Mouse (Mus musculus): ENCODE results near the gene Olfr530. TPM values are rescaled to one million over a fixed set of nuclear protein-coding genes. Genes with fewer than 3 reads are reported as not detected.
A peak's percentile ranks its signal among the peaks of the same experiment; 100 is the strongest.

Olfr530 gene
- total RNA-seq (2015) = not detected in 2 replicates
- total RNA-seq (2017) = not detected in 2 replicates

DNA sequence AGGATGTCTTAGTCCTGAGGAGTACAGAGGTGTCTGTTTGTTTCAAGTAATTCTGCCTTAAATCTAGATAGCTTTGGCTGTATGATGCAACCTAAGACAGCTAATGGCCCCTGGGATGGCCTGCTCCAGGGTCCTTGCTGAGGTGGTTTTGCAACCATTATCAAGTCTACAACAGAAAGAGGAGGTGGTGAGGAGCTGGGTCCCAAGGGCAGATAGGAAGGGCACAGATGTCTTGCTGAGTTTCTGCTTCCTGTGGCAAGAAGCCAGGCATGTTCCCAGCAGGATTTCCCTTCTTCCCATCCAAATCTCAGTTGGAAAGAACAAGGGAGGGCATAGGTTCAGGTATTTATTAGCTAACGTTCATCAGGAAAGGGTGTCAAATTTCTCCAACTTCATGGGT is at the start of gene Olfr530:
Olfr530 (minus strand) TSS at position 101 of the 400 bp plus-strand sequence.
- ATAC-seq (replicated peaks; ENCODE audit: poor library complexity) = no peak

DNA sequence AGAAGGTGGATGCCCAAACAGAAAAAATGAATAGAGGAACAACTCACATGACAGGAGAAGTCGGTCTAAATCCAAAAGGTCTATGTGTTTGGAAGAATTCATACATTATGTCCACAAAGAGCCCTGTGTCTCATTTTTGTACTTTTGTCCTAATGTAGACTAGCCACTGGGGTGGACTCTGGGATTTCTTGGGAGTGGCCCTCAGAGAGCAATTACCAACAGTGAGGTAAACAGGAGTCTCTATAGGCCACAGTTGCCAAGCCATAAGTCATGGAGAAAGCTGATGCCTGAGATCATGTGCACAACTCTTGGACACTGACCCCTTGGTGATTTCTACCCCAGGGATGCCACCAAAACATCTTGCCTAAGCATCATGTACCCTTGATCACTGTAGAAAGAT is 45.4 kb upstream of the Olfr530 start, which contains the start of gene Olfr532:
Olfr532 (minus strand) TSS at position 101 of the 400 bp plus-strand sequence.
- ATAC-seq (replicated peaks; ENCODE audit: poor library complexity) = no peak

DNA sequence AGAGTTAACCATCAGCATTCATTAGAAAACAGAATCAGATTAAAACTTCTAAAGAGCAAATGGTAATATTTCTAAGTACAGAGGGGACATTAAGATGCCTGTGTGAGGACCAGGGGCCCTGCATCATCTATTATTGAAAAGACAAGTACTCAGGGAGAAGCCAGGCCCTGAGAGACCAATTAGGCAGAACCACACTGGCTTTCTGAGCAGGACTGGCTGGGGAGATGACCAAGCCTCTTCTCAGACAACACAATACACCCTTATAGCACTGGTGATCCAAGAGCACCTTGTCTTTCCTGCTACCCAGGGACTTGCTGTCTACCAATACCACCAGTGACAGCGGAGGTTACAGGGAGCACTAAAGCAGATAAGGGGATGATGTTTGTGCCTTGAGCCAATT is 26.7 kb upstream of the Olfr530 start, which contains the start of gene Olfr531:
Olfr531 (minus strand) TSS at position 101 of the 400 bp plus-strand sequence.
- no peak for ATAC-seq (replicated peaks; ENCODE audit: poor library complexity)

DNA sequence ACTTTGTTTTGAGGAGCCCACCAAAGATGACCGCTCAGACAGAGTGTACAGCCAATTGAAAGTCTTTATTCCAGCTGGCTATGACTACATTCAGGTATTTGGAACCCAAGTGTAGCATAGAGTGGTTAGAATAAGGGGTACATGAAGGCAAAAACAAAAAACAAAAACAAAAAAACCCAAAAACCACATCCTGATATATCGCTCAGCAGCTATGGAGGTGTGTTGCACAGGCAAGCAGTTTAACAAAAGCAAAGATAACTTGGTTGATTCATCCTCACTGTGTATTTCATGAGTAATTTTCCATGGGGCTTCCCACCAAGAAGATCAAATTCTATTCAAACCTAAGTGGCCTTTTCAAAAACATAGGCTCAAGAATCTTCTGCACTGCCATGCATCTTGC is 780 bp upstream of the Olfr530 start:
- ATAC-seq (replicated peaks; ENCODE audit: poor library complexity) = no peak

DNA sequence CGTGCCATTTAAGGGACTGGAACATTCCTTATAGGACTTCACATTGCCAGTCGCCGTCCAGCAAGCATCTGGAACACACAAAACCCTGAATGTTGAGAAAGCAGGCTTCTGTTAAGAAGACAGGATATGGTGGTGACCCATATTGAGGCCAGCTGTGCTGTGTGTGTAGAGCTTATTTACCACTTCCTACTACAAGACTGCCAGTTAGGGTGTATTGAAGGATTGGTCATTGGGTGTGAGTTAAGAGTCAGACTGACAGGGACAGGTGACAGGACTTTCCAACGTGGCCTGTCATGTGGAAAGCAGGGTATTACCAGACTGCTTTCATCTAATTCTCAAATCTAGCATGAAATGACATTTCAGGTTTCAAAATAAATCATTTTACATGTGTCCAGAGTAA is 1.8 kb downstream of the Olfr530 start:
- ATAC-seq (replicated peaks; ENCODE audit: poor library complexity) = 0 out of 2 replicates have a peak, but pooled peaks have one; percentile 37

DNA sequence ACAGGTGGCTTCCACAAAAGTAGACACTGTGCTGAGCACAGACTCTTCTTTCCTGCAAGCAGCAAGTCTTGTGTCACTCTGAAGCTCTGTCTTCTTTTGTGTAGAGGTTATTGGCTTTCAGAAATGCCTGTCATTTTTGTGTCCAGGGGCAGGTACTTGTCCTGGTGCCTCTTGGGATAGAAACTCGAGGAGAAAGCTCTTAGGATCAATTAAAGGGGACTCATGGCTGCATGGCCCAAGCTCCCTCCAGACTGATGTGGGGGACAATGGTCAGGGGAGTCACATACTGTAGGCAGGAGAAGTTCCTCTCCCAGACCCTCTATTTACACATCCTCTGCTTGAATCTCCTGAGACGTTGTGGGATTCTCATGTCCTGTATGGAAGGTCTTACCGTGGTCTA is 14.6 kb downstream of the Olfr530 start, which contains the start of gene Olfr60:
Olfr60 (minus strand) TSS at position 101 of the 400 bp plus-strand sequence.
- ATAC-seq (replicated peaks; ENCODE audit: poor library complexity) = no peak

DNA sequence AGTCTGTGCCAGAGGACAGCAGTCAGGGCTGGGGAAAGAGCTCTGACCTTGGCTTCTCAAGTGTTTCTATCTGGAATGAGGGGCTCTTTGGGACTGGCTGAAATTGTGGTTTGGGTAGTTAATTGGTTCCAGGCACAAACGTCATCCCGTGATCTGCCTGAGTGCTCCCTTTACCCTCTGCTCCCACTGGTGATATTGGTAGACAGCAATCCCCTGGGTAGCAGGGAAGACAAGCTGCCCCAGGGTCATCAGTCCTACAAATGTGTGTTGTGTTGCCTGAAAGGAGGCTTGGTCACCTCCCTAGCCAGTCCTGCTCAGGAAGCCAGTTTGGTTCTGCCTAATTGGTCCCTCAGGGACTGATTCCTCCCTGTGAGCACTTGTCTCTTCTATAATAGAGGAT is 42.4 kb downstream of the Olfr530 start, which contains the start of gene Olfr527:
Olfr527 (plus strand) TSS at position 301 of the 400 bp plus-strand sequence.
- no peak for ATAC-seq (replicated peaks; ENCODE audit: poor library complexity)

DNA sequence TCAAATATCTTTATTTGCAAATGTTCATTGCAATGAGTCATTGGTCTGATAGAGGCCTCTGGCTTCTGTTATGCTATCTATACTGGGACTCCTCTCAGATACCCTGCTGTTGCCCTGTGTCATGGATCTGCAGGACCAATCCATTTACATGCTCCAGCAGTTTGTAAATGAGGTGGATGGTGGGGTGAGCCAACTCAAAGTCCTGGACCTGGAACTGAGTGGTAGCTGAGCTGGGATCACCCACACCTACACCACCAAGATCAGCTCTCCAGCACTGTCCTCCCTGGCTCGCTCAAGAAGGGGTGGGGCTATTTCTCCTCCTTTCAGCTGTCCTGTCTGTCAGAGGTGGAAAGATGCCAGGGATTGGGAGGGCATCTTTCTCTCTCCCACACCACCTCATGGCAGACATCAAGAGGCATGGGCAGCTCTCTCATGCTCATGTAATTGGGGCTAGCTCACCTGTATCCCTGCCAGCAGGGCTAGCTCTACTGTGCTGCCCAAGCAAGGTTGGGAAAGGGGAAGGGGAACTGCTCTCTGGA is 46.3 kb downstream of the Olfr530 start:
- no peak for ATAC-seq (replicated peaks; ENCODE audit: poor library complexity)

Other genes with a start within 250 kb of the Olfr530 start
- 23.8 and 29.2 TPM in 2 replicates for gene Mtg1, start 238.8 kb downstream of the Olfr530 start, total RNA-seq (2015)
- 10.4 and 11.4 TPM in 2 replicates for gene Mtg1, start 238.8 kb downstream of the Olfr530 start, total RNA-seq (2017)
- gene Sprn, start 221.5 kb downstream of the Olfr530 start, total RNA-seq (2015) = not detected in 2 replicates
- gene Sprn, start 221.5 kb downstream of the Olfr530 start, total RNA-seq (2017) = not detected in 2 replicates
- not detected in 2 replicates for gene Olfr522, start 211.6 kb downstream of the Olfr530 start, total RNA-seq (2015)
- gene Olfr522, start 211.6 kb downstream of the Olfr530 start, total RNA-seq (2017) = not detected in 2 replicates
- not detected in 2 replicates for gene Olfr523, start 203.1 kb downstream of the Olfr530 start, total RNA-seq (2015)
- not detected in 2 replicates for gene Olfr523, start 203.1 kb downstream of the Olfr530 start, total RNA-seq (2017)
- not detected in 2 replicates for gene Olfr524, start 170.4 kb downstream of the Olfr530 start, total RNA-seq (2015)
- not detected in 2 replicates for gene Olfr524, start 170.4 kb downstream of the Olfr530 start, total RNA-seq (2017)
- gene Cd163l1, start 158.1 kb downstream of the Olfr530 start, total RNA-seq (2015) = not detected in 2 replicates
- 0.21 TPM in 1 of 2 replicates, not detected in the other for gene Cd163l1, start 158.1 kb downstream of the Olfr530 start, total RNA-seq (2017)
- not detected in 2 replicates for gene 5830411N06Rik, start 129.0 kb downstream of the Olfr530 start, total RNA-seq (2015)
- gene 5830411N06Rik, start 129.0 kb downstream of the Olfr530 start, total RNA-seq (2017) = not detected in 2 replicates
- not detected in 2 replicates for gene Olfr525, start 55.5 kb downstream of the Olfr530 start, total RNA-seq (2015)
- not detected in 2 replicates for gene Olfr525, start 55.5 kb downstream of the Olfr530 start, total RNA-seq (2017)
- gene Olfr527, start 42.3 kb downstream of the Olfr530 start, total RNA-seq (2015) = not detected in 2 replicates
- not detected in 2 replicates for gene Olfr527, start 42.3 kb downstream of the Olfr530 start, total RNA-seq (2017)
- gene Olfr60, start 14.7 kb downstream of the Olfr530 start, total RNA-seq (2015) = 0.07 TPM in 1 of 2 replicates, not detected in the other
- not detected in 2 replicates for gene Olfr60, start 14.7 kb downstream of the Olfr530 start, total RNA-seq (2017)
- gene Olfr531, start 26.6 kb upstream of the Olfr530 start, total RNA-seq (2015) = not detected in 2 replicates
- gene Olfr531, start 26.6 kb upstream of the Olfr530 start, total RNA-seq (2017) = not detected in 2 replicates
- not detected in 2 replicates for gene Olfr532, start 45.3 kb upstream of the Olfr530 start, total RNA-seq (2015)
- gene Olfr532, start 45.3 kb upstream of the Olfr530 start, total RNA-seq (2017) = not detected in 2 replicates
- not detected in 2 replicates for gene Olfr533, start 87.0 kb upstream of the Olfr530 start, total RNA-seq (2015)
- gene Olfr533, start 87.0 kb upstream of the Olfr530 start, total RNA-seq (2017) = not detected in 2 replicates
- not detected in 2 replicates for gene Olfr535, start 107.9 kb upstream of the Olfr530 start, total RNA-seq (2015)
- not detected in 2 replicates for gene Olfr535, start 107.9 kb upstream of the Olfr530 start, total RNA-seq (2017)
- not detected in 2 replicates for gene Olfr536, start 131.1 kb upstream of the Olfr530 start, total RNA-seq (2015)
- not detected in 2 replicates for gene Olfr536, start 131.1 kb upstream of the Olfr530 start, total RNA-seq (2017)
- gene Olfr538, start 191.6 kb upstream of the Olfr530 start, total RNA-seq (2015) = not detected in 2 replicates
- gene Olfr538, start 191.6 kb upstream of the Olfr530 start, total RNA-seq (2017) = not detected in 2 replicates
- not detected in 2 replicates for gene Olfr46, start 224.9 kb upstream of the Olfr530 start, total RNA-seq (2015)
- not detected in 2 replicates for gene Olfr46, start 224.9 kb upstream of the Olfr530 start, total RNA-seq (2017)